8 mouse cellular contexts compared by ENCODE assay signal in genomic region chr1:193382435-193382834, GRCm38 (mm10). TPM values are rescaled to one million over a fixed set of nuclear protein-coding genes. Genes with fewer than 3 reads are reported as not detected.
A peak's percentile ranks its signal among the peaks of the same experiment; 100 is the strongest.
DNase-seq lines count a peak whose midpoint lies in the region; ATAC-seq and TF ChIP-seq lines count a peak whose summit lies in the region.

No protein-coding gene starts in this region.

- no peaks in the 10 kb centered on the region for H3K27me3 ChIP-seq in C2C12 (ENCODE audit: control insufficient read depth, insufficient read depth, insufficient read length)
- H3K27me3 ChIP-seq in hindbrain, embryonic 12.5 days: peaks cover 3% of the 10 kb centered on the region; the same call in 1 of the 2 replicates
- no peaks in the 10 kb centered on the region for H3K27me3 ChIP-seq in liver, embryonic 11.5 days (replicated peaks; ENCODE audit: control insufficient read depth, insufficient read depth, low read length)
- H3K27me3 ChIP-seq in neural tube, embryonic 13.5 days: 0 out of 2 replicates have a peak, but pooled peaks cover 5% of the 10 kb centered on the region

- no peak overlapping the region for H3K27ac ChIP-seq in bone marrow, adult 2 months (ENCODE audit: control insufficient read depth, insufficient read depth, low read depth, low read length, poor library complexity)
- H3K27ac ChIP-seq in hindbrain, embryonic 12.5 days: peak overlapping the region; percentile 24; the same call in 1 of the 2 replicates
- no peak overlapping the region for H3K27ac ChIP-seq in liver, embryonic 11.5 days (ENCODE audit: low read depth, low read length)
- H3K27ac ChIP-seq in neural tube, embryonic 13.5 days (replicated peaks): peak overlapping the region; percentile 18

- H3ac ChIP-seq in C2C12 (ENCODE audit: control insufficient read depth, insufficient read length, low read depth): peak overlapping the region; percentile 37

- no peak for TF ChIP-seq POLR2A in bone marrow, adult 2 months (IDR thresholded peaks at IDR 0.05; ENCODE audit: borderline replicate concordance, control insufficient read depth, low read depth, low read length)

- 10% methylated on average over 8 of the region's 8 CpGs for WGBS in bone marrow, adult 2 months
- WGBS in hindbrain, embryonic 12.5 days: under 1% methylated on average over 8 of the region's 8 CpGs
- WGBS in liver, embryonic 11.5 days: under 1% methylated on average over 8 of the region's 8 CpGs
- WGBS in neural tube, embryonic 13.5 days: 1% methylated on average over 8 of the region's 8 CpGs

- DNase-seq in liver, embryonic 11.5 days (ENCODE audit: low spot score): peak; percentile 59
- DNase-seq in layer of hippocampus, postnatal 14 days (ENCODE audit: low spot score in 2 of 2): no peak
- DNase-seq in ovary, postnatal 36 days (ENCODE audit: low spot score): no peak
- no peak for DNase-seq in adrenal gland, adult 18-20 months (ENCODE audit: low spot score in 2 of 2)

- H3K9ac ChIP-seq in hindbrain, embryonic 12.5 days: no peak overlapping the region
- H3K9ac ChIP-seq in liver, embryonic 11.5 days (ENCODE audit: low read depth, low read length): no peak overlapping the region
- peak overlapping the region; percentile 35; the same call in 1 of the 2 replicates for H3K9ac ChIP-seq in neural tube, embryonic 13.5 days

- ATAC-seq in hindbrain, embryonic 12.5 days (ENCODE audit: low FRiP score): peak; percentile 80
- peak; percentile 82 for ATAC-seq in liver, embryonic 11.5 days (replicated peaks; ENCODE audit: low FRiP score)
- ATAC-seq in neural tube, embryonic 13.5 days (ENCODE audit: low read depth): peak; percentile 79

- no peaks in the 10 kb centered on the region for H3K9me3 ChIP-seq in hindbrain, embryonic 12.5 days (replicated peaks)
- no peaks in the 10 kb centered on the region for H3K9me3 ChIP-seq in liver, embryonic 11.5 days (ENCODE audit: control insufficient read depth, low read length)
- no peaks in the 10 kb centered on the region for H3K9me3 ChIP-seq in neural tube, embryonic 13.5 days

- H3K79me2 ChIP-seq in C2C12 (ENCODE audit: control insufficient read depth, insufficient read depth): no peaks in the 10 kb centered on the region

- H3K79me3 ChIP-seq in C2C12 (ENCODE audit: low read depth): no peaks in the 10 kb centered on the region

- no peak overlapping the region for H3K4me3 ChIP-seq in C2C12 (ENCODE audit: insufficient read depth, poor library complexity, severe bottlenecking)
- H3K4me3 ChIP-seq in bone marrow, adult 2 months (replicated peaks; ENCODE audit: control insufficient read depth, low read depth, low read length): peak overlapping the region; percentile 26
- peak overlapping the region; percentile 28 for H3K4me3 ChIP-seq in hindbrain, embryonic 12.5 days
- peak overlapping the region; percentile 44 for H3K4me3 ChIP-seq in liver, embryonic 11.5 days (ENCODE audit: low read depth, low read length)
- peak overlapping the region; percentile 26 for H3K4me3 ChIP-seq in neural tube, embryonic 13.5 days

- no peaks in the 10 kb centered on the region for H3K4me1 ChIP-seq in bone marrow, adult 2 months (ENCODE audit: control insufficient read depth, insufficient read depth, low read length)
- H3K4me1 ChIP-seq in hindbrain, embryonic 12.5 days: peaks cover 33% of the 10 kb centered on the region
- H3K4me1 ChIP-seq in liver, embryonic 11.5 days (replicated peaks; ENCODE audit: control insufficient read depth, insufficient read depth, low read length): peaks cover 4% of the 10 kb centered on the region
- H3K4me1 ChIP-seq in neural tube, embryonic 13.5 days (replicated peaks): peaks cover 38% of the 10 kb centered on the region

- no peaks in the 10 kb centered on the region for H3K36me3 ChIP-seq in C2C12 (ENCODE audit: control insufficient read depth, insufficient read depth)
- H3K36me3 ChIP-seq in hindbrain, embryonic 12.5 days: no peaks in the 10 kb centered on the region
- no peaks in the 10 kb centered on the region for H3K36me3 ChIP-seq in liver, embryonic 11.5 days (ENCODE audit: control insufficient read depth, insufficient read depth, low read length)
- H3K36me3 ChIP-seq in neural tube, embryonic 13.5 days: no peaks in the 10 kb centered on the region

- peak overlapping the region; percentile 49 for H3K4me2 ChIP-seq in hindbrain, embryonic 12.5 days (replicated peaks)
- peak overlapping the region; percentile 74 for H3K4me2 ChIP-seq in liver, embryonic 11.5 days
- H3K4me2 ChIP-seq in neural tube, embryonic 13.5 days: peak overlapping the region; percentile 49

- no peak for TF ChIP-seq CTCF in C2C12 (IDR thresholded peaks at IDR 0.05; ENCODE audit: control insufficient read depth, insufficient read depth, insufficient read length)
- no peak for TF ChIP-seq CTCF in bone marrow, adult 2 months (IDR thresholded peaks at IDR 0.05; ENCODE audit: control insufficient read depth, insufficient read depth, low read length)

TF ChIP-seq in C2C12, 6 proteins besides CTCF, POLR2A, EP300 and RAD21:
- TF ChIP-seq MAX (IDR thresholded peaks at IDR 0.05) (no peak), FOSL1 (IDR thresholded peaks at IDR 0.05; ENCODE audit: insufficient read depth, low read length, poor library complexity, severe bottlenecking) (no peak), MYOG (IDR thresholded peaks at IDR 0.05; ENCODE audit: control insufficient read depth, extremely low read depth, insufficient read length) (no peak), MYOD1 (IDR thresholded peaks at IDR 0.05; ENCODE audit: control insufficient read depth, insufficient read length, low read depth) (no peak), USF1 (IDR thresholded peaks at IDR 0.05; ENCODE audit: low read depth) (no peak), CEBPB (IDR thresholded peaks at IDR 0.05; ENCODE audit: low read depth) (no peak)
TF ChIP-seq in C2C12: peak in this region for 0.

RNA-seq across cellular contexts. Expression of gene Camk1g, which starts 12.3 kb away (rescaled TPM):
- 1.2 TPM for polyA plus RNA-seq in C2C12 (2012; fragmentation: generic; extraction: Trizol)
- not detected in 2 replicates for polyA plus RNA-seq in bone marrow, adult 2 months (2011; ENCODE audit: insufficient read depth, insufficient read length, low replicate concordance, missing spikeins)
- polyA plus RNA-seq in hindbrain, embryonic 12.5 days (2016; fragmentation: Nextera tagmentation; extraction: Ambion mirVana): 19.7 and 20.3 TPM in 2 replicates
- 3.3 TPM in 2 replicates for polyA plus RNA-seq in liver, embryonic 11.5 days (2014; fragmentation: Nextera tagmentation; extraction: Ambion mirVana)
- 31.8 and 34.3 TPM in 2 replicates for polyA plus RNA-seq in neural tube, embryonic 13.5 days (2015; fragmentation: Nextera tagmentation; extraction: Ambion mirVana)
- 10 to 100 TPM; 30.7 to 37.8 TPM for total RNA-seq in layer of hippocampus, postnatal 14 days (2021)
- total RNA-seq in adrenal gland, adult 18-20 months (2021): under 1 TPM; 0.13 to 0.17 TPM

Comparison
In these comparisons a context has a peak if more than half of its experiments do, and no peak if none do; other contexts are left out.
1. H3K27ac ChIP-seq: peak in hindbrain, embryonic 12.5 days (single experiment) and neural tube, embryonic 13.5 days (single experiment); none in bone marrow, adult 2 months (single experiment) and liver, embryonic 11.5 days (single experiment).
2. Peak in every context shown above with its lines, with median percentiles within 50 percentile points of each other: ATAC-seq and H3K4me2 ChIP-seq.